Mouse (Mus musculus): ENCODE measurements at regions not wholly inside any gene's neighbourhood (a gene's known extent, or its start where the extent isn't known, plus 50 kb on each side); places are given as distances from the start of the nearest gene placed in this dataset.

GRCm38 (mm10) chr2:22096848-22097247 is 130.5 kb upstream of the Myo3a start:
- no peak for TF ChIP-seq SIN3A (IDR thresholded peaks at IDR 0.05; ENCODE audit: low read length)
- TF ChIP-seq SMC3 (IDR thresholded peaks at IDR 0.05; ENCODE audit: low read depth, low read length), result no peak
- TF ChIP-seq CTCF (conservative IDR thresholded peaks at IDR 0.05 in 1 of 2, IDR thresholded peaks at IDR 0.05 in 1 of 2; ENCODE audit: low read depth in 2 of 2, low read length in 2 of 2), result no peak
- no peak for TF ChIP-seq EP300 (IDR thresholded peaks at IDR 0.05; ENCODE audit: low read length)
- no peak for TF ChIP-seq ZKSCAN1 (IDR thresholded peaks at IDR 0.05; ENCODE audit: borderline replicate concordance, low read depth, low read length)
- no peak for TF ChIP-seq CHD1 (IDR thresholded peaks at IDR 0.05; ENCODE audit: low read depth, low read length)
- no peak for TF ChIP-seq TCF12 (IDR thresholded peaks at IDR 0.05; ENCODE audit: low read depth, low read length)
- no peak for TF ChIP-seq POLR2A (IDR thresholded peaks at IDR 0.05; ENCODE audit: low read depth, low read length)
- TF ChIP-seq GABPA (IDR thresholded peaks at IDR 0.05; ENCODE audit: insufficient replicate concordance, low read depth, low read length), result no peak
- no peak for TF ChIP-seq E2F4 (IDR thresholded peaks at IDR 0.05; ENCODE audit: insufficient replicate concordance, low read depth, low read length)
